Mouse (Mus musculus) hindbrain, embryonic 16.5 days (tissue): Measurements from ENCODE around the gene Irf2. TPM values are rescaled to one million over a fixed set of nuclear protein-coding genes. Genes with fewer than 3 reads are reported as not detected.

Source experiments
- ATAC-seq: fragments of 200-750 bp; cut with Nextera tagmentation; 2 replicates; pipeline ENCODE4 v1.8.0; 2017; ENCODE audit warnings: moderate TSS enrichment, moderate library complexity
- H3K27ac ChIP-seq: fragments of 300-500 bp; sonication (generic); 2 replicates; pipeline ENCODE4 v1.5.1; 2014; ENCODE audit warnings: low read depth, mild to moderate bottlenecking, control low read depth, low read length, moderate library complexity
- H3K27me3 ChIP-seq: fragments of 300-500 bp; sonication (generic); replicated peaks from 2 replicates; pipeline ENCODE4 v1.6.1; 2014; ENCODE audit warnings: low read length; ENCODE audit not compliant: control insufficient read depth, insufficient read depth
- H3K36me3 ChIP-seq: fragments of 300-500 bp; sonication (generic); 2 replicates; pipeline ENCODE4 v1.6.1; 2014; ENCODE audit warnings: mild to moderate bottlenecking, low read length, moderate library complexity, mixed read lengths; ENCODE audit not compliant: control insufficient read depth, insufficient read depth
- H3K4me1 ChIP-seq: fragments of 300-500 bp; sonication (generic); 2 replicates; pipeline ENCODE4 v1.6.1; 2014; ENCODE audit warnings: low read depth, low read length; ENCODE audit not compliant: control insufficient read depth, insufficient read depth
- H3K4me2 ChIP-seq: fragments of 300-500 bp; sonication (generic); 2 replicates; pipeline ENCODE4 v1.6.1; 2014; ENCODE audit warnings: mild to moderate bottlenecking, low read length, control low read depth, moderate library complexity
- H3K4me3 ChIP-seq: fragments of 300-500 bp; sonication (generic); 2 replicates; pipeline ENCODE4 v1.5.1; 2014; ENCODE audit warnings: mild to moderate bottlenecking, low read length, control low read depth, moderate library complexity
- H3K9ac ChIP-seq: fragments of 300-500 bp; sonication (generic); 2 replicates; pipeline ENCODE4 v1.6.1; 2014; ENCODE audit warnings: low read depth, mild to moderate bottlenecking, control low read depth, low read length, moderate library complexity
- H3K9me3 ChIP-seq: fragments of 300-500 bp; sonication (generic); 2 replicates; pipeline ENCODE4 v1.6.1; 2014; ENCODE audit warnings: mild to moderate bottlenecking, low read length, moderate library complexity; ENCODE audit not compliant: control insufficient read depth
- WGBS: fragments of 180-500 bp; shearing (Covaris S2); extraction: QIAGEN DNeasy Blood & Tissue Kit; methylation state at CpG from one replicate; pipeline ENCODE4 v1.1.7; 2014; 5-methylcytosine and 5-hydroxymethylcytosine counted together
- polyA plus RNA-seq: library from polyadenylated mRNA; unstranded; fragments of >200 nt; fragmentation: Nextera tagmentation; extraction: Ambion mirVana; gene quantifications from 2 replicates; pipeline ENCODE4 v1.2.1, GENCODE M21; 2015

Gene Irf2
- polyA plus RNA-seq, 1 experiment from 2014 or later: 11.1 TPM

DNA sequence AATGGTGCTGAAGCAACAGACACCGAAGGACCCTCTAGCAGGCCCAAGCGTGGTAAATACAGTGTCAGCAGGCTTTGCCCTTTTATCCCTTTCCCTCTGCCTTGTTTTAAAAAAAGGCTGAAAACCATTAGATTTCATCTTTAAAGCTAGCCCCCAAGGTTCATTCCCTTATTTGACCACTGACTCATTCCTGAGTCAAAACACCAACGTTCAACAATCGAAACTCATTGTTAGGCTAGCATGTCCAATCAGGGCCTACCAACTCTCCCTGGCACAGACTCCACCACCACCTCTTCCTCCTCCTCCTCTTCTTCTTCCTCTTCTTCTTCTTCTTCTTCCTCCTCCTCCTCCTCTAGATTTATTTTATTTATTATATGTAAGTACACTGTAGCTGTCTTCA lies 30.2 kb upstream of the Irf2 start:
- no peaks in the 10 kb centered on the region for H3K9me3 ChIP-seq
- H3K9ac ChIP-seq: no peak overlapping the region
- H3K27me3 ChIP-seq: no peaks in the 10 kb centered on the region
- ATAC-seq: no peak
- no peaks in the 10 kb centered on the region for H3K36me3 ChIP-seq
- no peak overlapping the region for H3K4me2 ChIP-seq
- H3K27ac ChIP-seq: no peak overlapping the region
- 86% methylated on average over 4 of the region's 4 CpGs for WGBS
- H3K4me1 ChIP-seq: no peaks in the 10 kb centered on the region
- no peak overlapping the region for H3K4me3 ChIP-seq

DNA sequence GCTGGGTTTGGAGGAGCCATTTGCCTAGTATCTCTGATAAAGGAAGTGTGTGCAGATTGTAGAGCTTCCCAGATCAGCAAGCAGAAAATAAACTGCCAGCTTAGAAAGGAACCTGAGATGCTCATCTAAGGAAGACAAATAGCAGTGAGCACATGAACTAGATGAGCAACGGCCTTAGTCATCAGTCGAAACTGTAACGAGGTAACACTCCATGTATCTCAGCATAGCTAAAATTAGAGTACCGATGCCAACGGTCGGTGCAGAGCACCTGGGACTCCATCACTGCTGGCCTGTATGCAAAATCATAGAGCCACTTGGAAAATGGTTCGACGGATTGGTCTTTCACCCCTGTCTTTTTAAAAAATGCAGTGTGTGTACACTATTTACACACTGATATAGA lies 29.2 kb upstream of the Irf2 start:
- Histone ChIP-seq H3K4me3 (no peak overlapping the region), H3K9ac (no peak overlapping the region), H3K4me1 (no peaks in the 10 kb centered on the region), H3K27me3 (no peaks in the 10 kb centered on the region), H3K27ac (no peak overlapping the region), H3K36me3 (no peaks in the 10 kb centered on the region), H3K9me3 (no peaks in the 10 kb centered on the region), H3K4me2 (no peak overlapping the region)
- ATAC-seq: no peak
- 93% methylated on average over 8 of the region's 8 CpGs for WGBS

DNA sequence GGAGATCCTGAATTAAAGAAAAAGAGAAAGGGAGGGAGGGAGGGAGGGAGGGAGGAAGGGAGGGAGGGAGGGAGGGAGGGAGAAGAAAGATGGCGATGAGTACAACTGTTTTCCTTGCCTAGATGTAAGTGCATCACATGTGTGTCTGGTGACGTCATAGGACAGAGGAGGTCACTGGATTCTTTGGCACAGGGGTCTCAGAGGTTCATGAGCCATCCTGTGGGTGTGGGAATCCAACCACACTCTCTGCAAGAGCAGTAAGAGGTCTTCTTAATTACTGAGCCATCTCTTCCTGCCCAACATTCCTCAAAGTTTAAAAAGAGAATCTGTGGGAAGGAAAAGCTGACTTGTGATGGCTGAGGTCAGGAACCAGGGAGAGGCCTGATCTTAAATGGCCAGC lies 28.0 kb upstream of the Irf2 start:
- Histone ChIP-seq H3K4me1 (no peaks in the 10 kb centered on the region), H3K9ac (no peak overlapping the region), H3K27me3 (no peaks in the 10 kb centered on the region), H3K36me3 (no peaks in the 10 kb centered on the region), H3K9me3 (no peaks in the 10 kb centered on the region), H3K27ac (no peak overlapping the region), H3K4me3 (no peak overlapping the region), H3K4me2 (no peak overlapping the region)
- 82% methylated on average over 2 of the region's 2 CpGs for WGBS
- ATAC-seq: no peak

DNA sequence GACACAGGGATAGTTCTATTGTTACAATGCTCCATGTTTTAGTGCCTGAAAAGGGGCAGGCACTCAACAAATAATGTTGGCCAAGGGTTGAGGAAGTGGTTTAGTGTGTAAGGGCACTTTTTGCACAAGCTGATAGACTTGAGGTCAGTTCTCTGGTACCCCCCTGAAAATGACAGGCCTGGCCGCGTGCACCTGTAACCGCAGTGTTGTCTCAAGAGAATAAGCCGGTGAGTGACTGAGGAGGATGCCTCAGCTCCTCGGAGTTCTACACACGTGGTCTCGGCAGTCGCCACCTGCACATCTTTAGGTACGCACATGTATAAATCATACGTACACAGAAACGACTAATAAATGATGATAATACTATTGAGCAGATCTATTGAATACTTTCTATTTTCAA lies 26.4 kb upstream of the Irf2 start:
- no peak overlapping the region for H3K9ac ChIP-seq
- no peaks in the 10 kb centered on the region for H3K36me3 ChIP-seq
- no peaks in the 10 kb centered on the region for H3K4me1 ChIP-seq
- H3K4me2 ChIP-seq: no peak overlapping the region
- no peak overlapping the region for H3K4me3 ChIP-seq
- no peak for ATAC-seq
- no peak overlapping the region for H3K27ac ChIP-seq
- 92% methylated on average over 11 of the region's 11 CpGs for WGBS
- no peaks in the 10 kb centered on the region for H3K27me3 ChIP-seq
- H3K9me3 ChIP-seq: no peaks in the 10 kb centered on the region

DNA sequence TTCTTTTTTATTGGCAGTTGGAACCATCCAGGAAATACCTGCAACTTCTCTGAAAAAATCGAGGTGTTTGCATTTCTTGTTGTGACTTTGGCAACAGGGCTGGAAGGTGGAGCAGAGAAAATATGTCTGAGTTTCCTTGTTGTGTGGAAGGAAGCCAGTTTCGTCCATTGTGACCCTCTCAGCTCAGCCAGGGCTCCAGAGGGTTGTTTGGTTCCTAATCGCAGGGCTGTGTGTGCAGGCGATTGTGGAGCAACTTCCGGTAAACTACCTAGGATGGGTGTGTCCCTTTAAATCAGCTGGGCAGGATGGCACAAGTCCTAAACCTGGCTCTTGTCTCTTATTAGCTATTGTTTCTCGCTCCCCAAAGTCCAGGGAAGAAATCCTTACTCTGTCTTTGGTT lies 25.7 kb upstream of the Irf2 start:
- Histone ChIP-seq H3K36me3 (no peaks in the 10 kb centered on the region), H3K9me3 (no peaks in the 10 kb centered on the region), H3K4me3 (no peak overlapping the region), H3K27me3 (no peaks in the 10 kb centered on the region), H3K4me2 (no peak overlapping the region), H3K27ac (no peak overlapping the region), H3K9ac (no peak overlapping the region), H3K4me1 (no peaks in the 10 kb centered on the region)
- no peak for ATAC-seq
- WGBS: 72% methylated on average over 6 of the region's 6 CpGs

DNA sequence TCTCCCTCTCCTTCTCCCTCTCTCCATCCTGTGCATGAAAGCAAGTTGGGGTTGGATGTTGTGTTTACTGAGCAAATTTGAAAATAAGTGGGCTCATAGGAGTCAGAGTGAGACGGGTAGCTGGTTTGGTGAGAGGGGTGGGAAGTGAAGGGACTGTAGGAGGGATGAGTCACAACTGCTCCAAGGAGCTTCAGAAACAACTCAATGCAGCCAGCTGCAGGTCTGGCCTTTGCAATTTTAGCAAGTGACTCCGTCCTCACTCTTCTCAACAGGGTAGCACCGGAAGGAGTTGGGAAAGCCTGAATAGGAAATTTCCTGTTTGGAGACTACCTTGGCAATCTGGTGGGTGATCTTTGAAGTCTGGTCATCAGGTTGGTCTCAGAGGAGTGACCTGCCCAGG lies 25.1 kb upstream of the Irf2 start:
- Histone ChIP-seq H3K4me2 (no peak overlapping the region), H3K27ac (no peak overlapping the region), H3K4me1 (no peaks in the 10 kb centered on the region), H3K9ac (no peak overlapping the region), H3K4me3 (no peak overlapping the region), H3K36me3 (no peaks in the 10 kb centered on the region), H3K9me3 (no peaks in the 10 kb centered on the region), H3K27me3 (no peaks in the 10 kb centered on the region)
- ATAC-seq: no peak
- WGBS: 75% methylated on average over 3 of the region's 3 CpGs

DNA sequence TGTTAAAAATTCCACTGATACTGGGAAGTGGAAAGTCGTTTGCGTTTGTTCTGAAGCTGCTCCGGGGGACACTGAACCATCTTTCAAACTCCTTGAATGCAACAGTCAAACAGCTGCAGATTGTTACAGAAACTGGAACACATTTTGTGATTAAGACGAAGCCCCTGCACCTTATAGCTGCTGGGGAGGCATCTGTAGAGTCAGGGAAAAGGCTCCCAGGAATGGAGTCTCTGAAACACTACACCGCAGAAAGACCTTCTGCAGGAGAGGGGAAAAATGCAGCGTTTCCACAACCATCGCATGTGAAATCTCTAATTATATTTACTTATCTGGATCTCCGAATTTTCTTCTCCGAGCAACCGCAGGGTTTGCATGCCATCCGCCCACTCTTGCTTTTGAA lies 23.1 kb upstream of the Irf2 start:
- Histone ChIP-seq H3K4me3 (no peak overlapping the region), H3K9me3 (no peaks in the 10 kb centered on the region), H3K4me2 (no peak overlapping the region), H3K36me3 (no peaks in the 10 kb centered on the region), H3K4me1 (no peaks in the 10 kb centered on the region), H3K27me3 (no peaks in the 10 kb centered on the region), H3K27ac (no peak overlapping the region), H3K9ac (no peak overlapping the region)
- WGBS: 44% methylated on average over 11 of the region's 11 CpGs
- ATAC-seq: no peak

DNA sequence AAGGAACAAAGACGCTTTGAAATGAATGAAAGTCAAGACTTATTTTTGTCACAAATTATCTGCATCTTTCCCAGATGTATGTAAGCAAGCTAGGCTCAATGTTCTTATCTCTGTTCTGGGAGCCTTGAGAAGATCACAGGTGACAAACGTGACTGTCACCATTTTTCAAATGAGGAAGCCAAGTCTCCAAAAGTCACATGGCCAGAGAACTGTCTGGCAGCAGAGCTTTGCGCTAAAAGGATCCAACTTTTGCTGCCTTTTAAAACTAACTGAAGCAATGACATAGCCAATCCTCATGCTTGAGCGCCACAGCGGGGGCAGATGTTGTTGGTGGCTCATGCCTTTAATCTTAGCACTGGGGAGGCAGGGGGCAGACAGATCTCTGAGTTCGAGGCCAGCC lies 22.4 kb upstream of the Irf2 start:
- H3K9ac ChIP-seq: no peak overlapping the region
- H3K27me3 ChIP-seq: no peaks in the 10 kb centered on the region
- no peak overlapping the region for H3K27ac ChIP-seq
- H3K9me3 ChIP-seq: no peaks in the 10 kb centered on the region
- ATAC-seq: no peak
- no peaks in the 10 kb centered on the region for H3K36me3 ChIP-seq
- no peaks in the 10 kb centered on the region for H3K4me1 ChIP-seq
- WGBS: 72% methylated on average over 6 of the region's 6 CpGs
- H3K4me3 ChIP-seq: no peak overlapping the region
- H3K4me2 ChIP-seq: no peak overlapping the region

DNA sequence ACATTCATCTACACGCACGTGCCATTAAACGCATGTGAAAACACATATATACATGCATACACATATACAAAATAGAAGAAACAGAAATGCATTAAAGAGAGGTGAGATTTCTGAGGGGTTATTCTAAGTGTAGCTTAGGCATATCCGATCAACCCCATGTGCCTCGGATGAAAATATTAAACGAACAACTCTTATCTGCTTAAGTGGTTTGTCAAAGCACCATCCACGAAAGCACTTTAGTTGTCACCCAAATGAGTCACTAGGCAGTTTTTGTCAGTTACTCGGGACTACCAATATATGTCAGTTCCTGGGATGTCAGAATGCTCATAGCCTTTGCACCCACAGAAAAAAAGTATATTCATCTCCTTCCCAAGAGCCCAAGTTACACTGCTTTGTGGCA lies 21.2 kb upstream of the Irf2 start:
- ATAC-seq: no peak
- H3K27me3 ChIP-seq: no peaks in the 10 kb centered on the region
- WGBS: 93% methylated on average over 8 of the region's 8 CpGs
- H3K4me3 ChIP-seq: no peak overlapping the region
- no peak overlapping the region for H3K9ac ChIP-seq
- H3K27ac ChIP-seq: no peak overlapping the region
- no peaks in the 10 kb centered on the region for H3K4me1 ChIP-seq
- H3K4me2 ChIP-seq: no peak overlapping the region
- H3K36me3 ChIP-seq: no peaks in the 10 kb centered on the region
- no peaks in the 10 kb centered on the region for H3K9me3 ChIP-seq

DNA sequence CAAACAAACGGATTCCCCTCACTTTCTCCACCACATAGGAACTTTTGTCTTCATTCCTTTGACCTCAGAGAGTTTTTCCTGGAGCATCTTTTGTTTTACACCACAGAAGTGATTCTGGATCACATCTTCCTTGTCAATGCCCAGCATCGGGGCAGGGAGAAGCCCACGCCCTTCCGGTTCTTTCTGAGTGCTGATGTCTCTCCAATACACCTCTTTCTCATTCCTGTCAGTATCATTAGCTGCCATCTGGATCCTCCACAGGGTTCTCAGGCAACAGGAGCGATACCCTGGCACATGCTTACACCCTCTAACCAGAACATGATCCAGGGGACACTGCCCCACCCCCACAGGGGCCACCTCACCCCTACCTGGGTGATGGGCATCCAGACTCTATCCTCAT lies 20.8 kb upstream of the Irf2 start:
- no peaks in the 10 kb centered on the region for H3K36me3 ChIP-seq
- no peak overlapping the region for H3K27ac ChIP-seq
- H3K4me3 ChIP-seq: no peak overlapping the region
- no peaks in the 10 kb centered on the region for H3K27me3 ChIP-seq
- no peaks in the 10 kb centered on the region for H3K4me1 ChIP-seq
- H3K4me2 ChIP-seq: no peak overlapping the region
- 82% methylated on average over 5 of the region's 5 CpGs for WGBS
- H3K9ac ChIP-seq: no peak overlapping the region
- ATAC-seq: no peak
- no peaks in the 10 kb centered on the region for H3K9me3 ChIP-seq
